Mouse (Mus musculus): ENCODE measurements around the gene P4htm. TPM values are rescaled to one million over a fixed set of nuclear protein-coding genes. Genes with fewer than 3 reads are reported as not detected.

Gene P4htm
- total RNA-seq (2014; rRNA removed) (51.7 and 65.8 TPM in 2 replicates), polyA plus RNA-seq (2015; fragmentation: Nextera tagmentation; extraction: Ambion mirVana) (48.7 and 53.5 TPM in 2 replicates)

DNA sequence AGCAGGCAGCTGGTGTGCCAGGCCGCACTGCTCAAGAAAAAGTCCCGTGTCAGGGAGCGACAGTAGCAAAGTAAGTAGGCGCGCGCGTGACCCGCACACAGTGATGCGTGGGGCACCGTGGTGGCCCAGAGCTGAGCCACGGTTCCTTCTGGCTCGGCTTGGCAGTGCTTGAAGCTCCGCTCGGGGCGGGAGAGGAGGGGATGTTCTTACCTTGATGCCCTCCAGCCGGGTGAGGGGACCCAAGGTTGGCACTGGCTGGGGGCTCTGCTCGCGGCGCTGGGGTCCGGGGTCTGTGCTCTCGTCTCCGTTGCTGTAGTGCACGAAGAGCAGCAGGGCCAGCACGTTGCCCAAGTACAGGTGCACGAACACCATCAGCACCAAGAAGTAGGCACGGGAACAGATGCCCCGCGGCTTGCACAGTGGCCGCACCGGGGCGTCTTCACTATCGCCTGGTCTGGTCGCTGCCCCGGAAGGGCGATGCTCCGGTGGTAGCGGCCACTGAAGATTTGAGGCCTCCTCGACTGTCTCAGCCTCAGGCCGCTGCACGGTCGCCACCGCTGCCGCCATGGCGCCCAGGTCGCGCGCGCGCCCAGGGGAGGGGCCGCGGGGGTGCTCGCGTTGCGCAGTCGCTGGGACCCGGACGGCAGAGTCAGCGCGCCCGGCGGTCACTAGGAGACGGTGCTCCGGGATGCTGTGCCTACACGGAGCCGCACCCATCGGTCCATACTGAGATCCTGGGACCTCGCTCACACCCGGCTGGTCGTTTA, at the start of gene P4htm:
Gene P4htm (minus strand): TSS at position 670 of the 767 bp plus-strand sequence.
- WGBS = under 1% methylated on average over 62 of the region's 69 CpGs
- no peak for TF ChIP-seq CTCF (IDR thresholded peaks at IDR 0.05)

DNA sequence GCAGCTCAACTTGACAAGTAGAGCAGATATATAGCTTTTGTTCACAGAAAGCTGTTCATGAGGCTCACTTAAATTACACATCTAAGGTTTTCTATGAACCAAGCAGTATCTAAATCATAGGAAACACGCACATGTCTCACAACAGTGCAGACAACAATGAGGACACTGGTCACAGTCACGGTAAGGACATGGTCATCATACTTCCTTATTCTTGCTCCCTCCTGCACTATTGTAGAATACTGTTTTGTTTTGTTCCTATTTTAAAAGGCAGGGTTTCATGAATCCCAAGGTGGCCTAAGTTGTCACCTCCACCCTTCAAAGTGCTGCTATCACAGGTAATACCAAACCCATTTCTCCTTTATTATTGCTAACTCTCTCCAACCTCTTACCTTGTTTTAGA, 42.4 kb upstream of the P4htm start:
- Histone ChIP-seq H3K4me3 (ENCODE audit: low read depth, low read length) (no peak overlapping the region), H3K9me3 (ENCODE audit: low read length) (no peaks in the 10 kb centered on the region), H3K27me3 (ENCODE audit: insufficient read depth, low read length) (no peaks in the 10 kb centered on the region), H3K9ac (replicated peaks; ENCODE audit: low read length, poor library complexity, severe bottlenecking) (no peak overlapping the region), H3K4me2 (ENCODE audit: low read depth, low read length, poor library complexity, severe bottlenecking) (no peak overlapping the region), H3K36me3 (ENCODE audit: insufficient read depth, low read length) (peaks cover 12% of the 10 kb centered on the region; the same call in 1 of the 2 replicates), H3K4me1 (ENCODE audit: insufficient read depth, low read length) (no peaks in the 10 kb centered on the region), H3K27ac (ENCODE audit: low read depth, low read length) (no peak overlapping the region)
- TF ChIP-seq CTCF (IDR thresholded peaks at IDR 0.05) = no peak
- WGBS = 91% methylated on average over 2 of the region's 2 CpGs
- no peak for DNase-seq (ENCODE audit: low spot score)
- ATAC-seq (ENCODE audit: low FRiP score) = no peak

More for the DNA sequence above, at the start of gene P4htm:
- ATAC-seq (ENCODE audit: low FRiP score) = peak; percentile 89
- Histone ChIP-seq H3K4me3 (ENCODE audit: low read depth, low read length) (peak within 1 kb of the TSS; percentile 74), H3K9me3 (ENCODE audit: low read length) (no peaks in the 10 kb centered on the region), H3K27ac (ENCODE audit: low read depth, low read length) (peak within 1 kb of the TSS; percentile 85), H3K9ac (replicated peaks; ENCODE audit: low read length, poor library complexity, severe bottlenecking) (peak within 1 kb of the TSS; percentile 87), H3K4me2 (ENCODE audit: low read depth, low read length, poor library complexity, severe bottlenecking) (peak within 1 kb of the TSS; percentile 94), H3K4me1 (ENCODE audit: insufficient read depth, low read length) (no peaks in the 10 kb centered on the region), H3K36me3 (ENCODE audit: insufficient read depth, low read length) (no peaks in the 10 kb centered on the region; the same call in 1 of the 2 replicates), H3K27me3 (ENCODE audit: insufficient read depth, low read length) (no peaks in the 10 kb centered on the region)
- DNase-seq (ENCODE audit: low spot score) = peak; percentile 75

DNA sequence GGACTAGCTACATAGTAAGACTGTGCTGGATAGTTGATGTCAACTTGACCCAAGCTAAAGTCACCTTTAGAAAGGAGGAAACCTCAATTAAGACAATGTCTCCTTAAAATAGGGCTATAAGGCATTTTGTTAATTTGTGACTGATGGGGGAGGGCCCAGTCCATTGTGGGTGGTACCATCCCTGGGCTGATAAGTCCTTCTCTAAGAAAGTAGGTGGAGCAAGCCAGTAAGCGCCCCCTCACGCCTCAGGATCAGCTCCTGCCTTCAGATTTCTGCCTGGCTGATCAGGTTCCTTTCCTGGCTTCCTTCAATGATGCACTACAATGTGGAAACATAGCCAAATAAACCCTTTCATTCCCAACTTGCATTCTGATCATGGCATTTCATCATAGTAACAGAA, 37.9 kb upstream of the P4htm start:
- H3K27ac ChIP-seq (ENCODE audit: low read depth, low read length) = no peak overlapping the region
- no peak for TF ChIP-seq CTCF (IDR thresholded peaks at IDR 0.05)
- H3K27me3 ChIP-seq (ENCODE audit: insufficient read depth, low read length) = no peaks in the 10 kb centered on the region
- 81% methylated on average over 2 of the region's 2 CpGs for WGBS
- ATAC-seq (ENCODE audit: low FRiP score) (no peak), DNase-seq (ENCODE audit: low spot score) (no peak)
- no peak overlapping the region for H3K4me2 ChIP-seq (ENCODE audit: low read depth, low read length, poor library complexity, severe bottlenecking)
- no peaks in the 10 kb centered on the region for H3K4me1 ChIP-seq (ENCODE audit: insufficient read depth, low read length)
- H3K9ac ChIP-seq (replicated peaks; ENCODE audit: low read length, poor library complexity, severe bottlenecking) = no peak overlapping the region
- no peaks in the 10 kb centered on the region for H3K9me3 ChIP-seq (ENCODE audit: low read length)
- no peak overlapping the region for H3K4me3 ChIP-seq (ENCODE audit: low read depth, low read length)
- peaks cover 3% of the 10 kb centered on the region; the same call in 1 of the 2 replicates for H3K36me3 ChIP-seq (ENCODE audit: insufficient read depth, low read length)

DNA sequence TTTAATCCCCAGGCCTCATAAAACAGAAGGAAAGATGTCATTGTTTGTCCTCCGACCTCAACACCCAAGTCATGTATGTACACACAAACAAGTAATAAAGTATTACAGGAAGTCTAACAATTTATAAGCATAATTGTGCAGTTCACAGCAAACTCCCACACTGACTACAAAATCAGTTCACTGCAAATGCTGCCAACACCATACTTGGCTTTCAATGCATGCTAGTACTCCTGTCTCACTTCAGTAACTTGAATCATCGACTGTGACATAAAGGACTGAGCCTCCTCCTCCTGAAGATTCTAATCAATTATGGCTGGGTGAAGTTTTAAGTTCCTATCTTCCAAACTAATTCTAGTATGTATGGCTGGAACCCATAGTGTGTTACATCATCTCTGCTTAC, 36.4 kb upstream of the P4htm start:
- H3K4me3 ChIP-seq (ENCODE audit: low read depth, low read length) = no peak overlapping the region
- ATAC-seq (ENCODE audit: low FRiP score) = no peak
- no peak for DNase-seq (ENCODE audit: low spot score)
- TF ChIP-seq CTCF (IDR thresholded peaks at IDR 0.05) = no peak
- WGBS = 77% methylated on average over 2 of the region's 2 CpGs
- no peak overlapping the region for H3K4me2 ChIP-seq (ENCODE audit: low read depth, low read length, poor library complexity, severe bottlenecking)
- H3K27me3 ChIP-seq (ENCODE audit: insufficient read depth, low read length) = no peaks in the 10 kb centered on the region
- H3K9ac ChIP-seq (replicated peaks; ENCODE audit: low read length, poor library complexity, severe bottlenecking) = no peak overlapping the region
- no peak overlapping the region for H3K27ac ChIP-seq (ENCODE audit: low read depth, low read length)
- H3K4me1 ChIP-seq (ENCODE audit: insufficient read depth, low read length) = no peaks in the 10 kb centered on the region
- H3K9me3 ChIP-seq (ENCODE audit: low read length) = no peaks in the 10 kb centered on the region
- H3K36me3 ChIP-seq (ENCODE audit: insufficient read depth, low read length) = peaks cover 3% of the 10 kb centered on the region; the same call in 1 of the 2 replicates

DNA sequence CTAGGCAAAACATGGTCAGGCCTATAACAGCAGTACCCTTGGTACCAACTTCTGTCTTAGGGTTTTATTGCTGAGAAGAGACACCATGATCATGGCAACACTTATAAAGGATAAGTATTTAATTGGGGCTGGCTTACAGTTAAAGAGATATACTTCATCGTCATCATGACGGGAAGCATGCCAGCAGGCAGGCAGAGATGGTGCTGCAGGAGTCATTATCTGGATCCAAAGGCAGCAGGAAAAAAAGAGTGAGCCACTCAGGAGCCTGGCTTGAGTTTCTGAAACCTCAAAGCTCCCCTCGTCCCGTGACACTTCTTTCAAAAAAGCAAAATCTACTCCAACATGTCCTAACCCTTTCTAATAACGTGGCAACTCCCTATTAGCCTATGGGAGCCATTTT, 34.9 kb upstream of the P4htm start:
- Histone ChIP-seq H3K4me1 (ENCODE audit: insufficient read depth, low read length) (no peaks in the 10 kb centered on the region), H3K9ac (replicated peaks; ENCODE audit: low read length, poor library complexity, severe bottlenecking) (no peak overlapping the region), H3K27me3 (ENCODE audit: insufficient read depth, low read length) (no peaks in the 10 kb centered on the region), H3K4me2 (ENCODE audit: low read depth, low read length, poor library complexity, severe bottlenecking) (no peak overlapping the region), H3K36me3 (ENCODE audit: insufficient read depth, low read length) (no peaks in the 10 kb centered on the region), H3K9me3 (ENCODE audit: low read length) (no peaks in the 10 kb centered on the region), H3K27ac (ENCODE audit: low read depth, low read length) (no peak overlapping the region), H3K4me3 (ENCODE audit: low read depth, low read length) (no peak overlapping the region)
- 87% methylated on average over 5 of the region's 5 CpGs for WGBS
- ATAC-seq (ENCODE audit: low FRiP score) (no peak), DNase-seq (ENCODE audit: low spot score) (no peak)
- TF ChIP-seq CTCF (IDR thresholded peaks at IDR 0.05) = no peak

DNA sequence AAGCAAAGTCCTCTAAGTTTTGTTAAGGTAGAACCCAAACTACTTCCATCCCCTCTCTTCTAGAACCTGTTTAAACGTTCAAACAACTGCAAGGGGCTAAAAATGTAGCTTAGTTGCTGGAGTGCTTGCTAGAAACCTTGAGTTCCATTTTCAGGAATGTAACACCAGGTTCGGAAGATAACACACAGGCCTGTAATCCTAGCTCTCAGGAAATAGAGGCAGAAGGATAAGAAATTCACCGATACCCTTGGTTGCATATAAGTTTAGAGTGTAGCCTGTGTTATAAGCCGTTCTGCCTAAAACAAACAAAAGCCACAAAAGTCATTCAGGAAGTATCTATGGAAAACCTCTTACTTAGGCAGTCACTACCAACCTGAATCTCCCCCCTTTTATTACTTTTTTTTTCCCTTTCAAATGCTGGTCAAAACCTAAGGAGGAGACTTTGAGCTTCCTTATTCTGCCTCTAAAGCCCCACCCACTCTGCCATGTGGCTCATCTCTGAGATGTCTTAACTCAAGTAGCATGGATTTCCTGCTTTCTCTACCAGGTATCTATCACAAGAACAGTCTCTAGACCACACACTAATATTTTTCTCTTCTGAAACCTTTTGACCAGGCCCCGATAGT, 34.3 kb upstream of the P4htm start:
- no peak overlapping the region for H3K4me3 ChIP-seq (ENCODE audit: low read depth, low read length)
- 90% methylated on average over 5 of the region's 5 CpGs for WGBS
- no peak overlapping the region for H3K4me2 ChIP-seq (ENCODE audit: low read depth, low read length, poor library complexity, severe bottlenecking)
- DNase-seq (ENCODE audit: low spot score) = no peak
- H3K27ac ChIP-seq (ENCODE audit: low read depth, low read length) = no peak overlapping the region
- no peak for TF ChIP-seq CTCF (IDR thresholded peaks at IDR 0.05)
- H3K4me1 ChIP-seq (ENCODE audit: insufficient read depth, low read length) = no peaks in the 10 kb centered on the region
- no peaks in the 10 kb centered on the region for H3K27me3 ChIP-seq (ENCODE audit: insufficient read depth, low read length)
- no peaks in the 10 kb centered on the region for H3K9me3 ChIP-seq (ENCODE audit: low read length)
- no peak overlapping the region for H3K9ac ChIP-seq (replicated peaks; ENCODE audit: low read length, poor library complexity, severe bottlenecking)
- ATAC-seq (ENCODE audit: low FRiP score) = no peak
- no peaks in the 10 kb centered on the region for H3K36me3 ChIP-seq (ENCODE audit: insufficient read depth, low read length)

Data from midbrain, postnatal 0 days (tissue).